Mouse (Mus musculus): ENCODE measurements at regions not wholly inside any gene's neighbourhood (a gene's known extent, or its start where the extent isn't known, plus 50 kb on each side); places are given as distances from the start of the nearest gene placed in this dataset.
A peak's percentile ranks its signal among the peaks of the same experiment; 100 is the strongest.

DNA sequence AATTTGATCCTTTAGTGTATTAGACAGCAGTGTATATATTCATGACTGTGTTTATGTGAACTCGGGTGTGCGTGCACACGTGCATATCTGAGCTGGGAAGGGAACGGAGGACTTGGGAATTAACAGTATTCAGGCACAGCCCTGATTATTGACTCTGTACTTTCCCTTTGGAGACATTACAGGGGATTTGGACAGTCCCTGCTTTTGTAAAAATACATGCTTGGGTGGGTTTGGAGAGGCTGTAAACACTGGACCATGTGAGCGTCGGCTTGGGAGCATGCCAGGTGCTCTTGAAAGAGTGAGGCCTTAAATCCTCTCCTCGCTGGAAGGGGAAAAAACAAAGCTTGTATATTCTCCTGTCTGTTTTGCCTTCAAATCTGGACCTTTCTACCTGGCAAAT lies 167.2 kb upstream of the Maf start:
- peak; percentile 28 for DNase-seq
- H3K27ac ChIP-seq, result no peak overlapping the region
- intact Hi-C loops (cut with DNase I), result no loop called here
- H3K4me3 ChIP-seq, result no peak overlapping the region
- no peak for TF ChIP-seq CTCF (IDR thresholded peaks at IDR 0.05)

DNA sequence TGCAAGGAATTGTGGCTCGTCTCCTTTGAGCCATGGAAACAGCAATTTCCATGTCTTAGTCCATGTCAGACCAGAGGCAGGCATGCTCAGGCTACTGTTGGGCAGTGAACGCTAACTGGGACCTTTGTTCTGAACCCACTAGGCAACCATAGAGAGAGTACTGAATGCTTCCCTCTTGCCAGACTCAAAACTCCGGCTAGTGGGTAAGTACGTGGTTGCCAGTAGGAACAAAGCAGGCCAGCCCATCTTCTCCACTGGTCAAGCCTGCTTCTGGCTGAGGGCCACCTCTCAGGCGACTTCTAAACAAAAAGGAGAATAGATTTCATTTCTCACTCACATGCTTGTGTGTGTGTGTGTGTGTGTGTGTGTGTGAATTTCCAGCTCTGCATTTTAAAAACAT lies 163.8 kb upstream of the Maf start:
- H3K4me3 ChIP-seq, result no peak overlapping the region
- TF ChIP-seq CTCF (IDR thresholded peaks at IDR 0.05), result no peak
- H3K27ac ChIP-seq, result no peak overlapping the region
- intact Hi-C loops (cut with DNase I), result no loop called here
- DNase-seq, result no peak

DNA sequence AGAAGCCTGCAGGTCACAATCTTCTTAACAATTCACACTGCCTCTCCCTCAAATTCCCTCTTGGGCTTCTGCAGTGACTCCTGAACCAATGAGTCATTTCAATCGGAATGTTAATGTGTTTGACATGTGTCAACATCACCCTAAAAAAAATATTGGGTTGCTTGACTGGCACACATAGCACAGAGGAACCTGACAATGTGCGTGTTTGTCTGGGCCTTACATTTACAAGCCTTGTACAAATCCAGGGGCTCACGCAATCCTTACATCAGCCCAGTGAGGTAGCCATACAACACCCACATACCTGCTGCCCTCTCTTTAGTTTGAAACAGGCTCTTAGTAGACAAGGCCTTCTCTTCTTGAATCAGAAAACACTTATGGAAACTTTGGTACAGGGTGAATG lies 153.8 kb upstream of the Maf start:
- no peak for TF ChIP-seq CTCF (IDR thresholded peaks at IDR 0.05)
- Histone ChIP-seq H3K4me3 (no peak overlapping the region), H3K27ac (no peak overlapping the region)
- intact Hi-C loops (cut with DNase I), result no loop called here
- DNase-seq, result no peak

DNA sequence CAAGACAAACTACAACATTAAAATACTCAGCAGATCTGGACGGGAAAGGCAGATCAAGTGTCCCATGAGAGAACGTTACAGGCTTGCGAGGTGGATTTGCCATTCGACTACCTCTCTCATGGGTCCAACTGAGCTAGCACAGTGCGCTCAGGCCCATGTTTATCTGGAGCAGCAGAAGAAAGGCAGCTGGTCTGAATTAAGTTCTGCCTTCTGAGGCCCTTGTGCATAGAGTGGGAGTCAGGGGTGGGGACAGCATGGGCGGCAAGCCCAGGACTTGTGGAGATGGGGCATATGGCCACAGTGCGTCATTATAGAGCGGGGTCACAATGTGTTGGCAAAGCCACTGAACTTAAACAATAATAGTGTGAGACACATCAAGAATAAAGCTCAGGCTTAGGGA lies 151.8 kb upstream of the Maf start:
- no peak for TF ChIP-seq CTCF (IDR thresholded peaks at IDR 0.05)

DNA sequence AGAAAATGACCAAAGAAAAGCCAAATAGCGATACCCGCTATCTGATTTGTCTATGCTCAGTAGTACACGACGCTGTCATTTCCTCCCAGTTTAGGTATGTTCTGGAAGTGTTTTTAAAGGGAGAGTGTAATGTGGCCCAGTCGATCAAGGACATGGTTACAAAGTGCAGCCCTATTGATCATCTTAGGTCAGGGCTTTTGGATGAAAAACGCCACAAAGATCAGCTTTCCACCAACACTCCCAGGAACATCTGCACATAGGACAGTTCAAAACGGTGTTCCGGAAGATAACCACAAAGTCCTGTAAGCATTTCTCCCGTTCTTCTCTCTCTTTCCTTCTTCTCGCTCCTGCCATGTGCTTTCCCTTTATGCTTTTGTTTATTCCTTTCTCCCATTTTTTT lies 149.2 kb upstream of the Maf start:
- intact Hi-C loops (cut with DNase I), result no loop called here
- no peak for DNase-seq
- Histone ChIP-seq H3K4me3 (no peak overlapping the region), H3K27ac (no peak overlapping the region)
- no peak for TF ChIP-seq CTCF (IDR thresholded peaks at IDR 0.05)

More for the DNA sequence above, 151.8 kb upstream of the Maf start:
- DNase-seq, result peak; percentile 32
- Histone ChIP-seq H3K4me3 (no peak overlapping the region), H3K27ac (no peak overlapping the region)
- intact Hi-C loops (cut with DNase I), result no loop called here

DNA sequence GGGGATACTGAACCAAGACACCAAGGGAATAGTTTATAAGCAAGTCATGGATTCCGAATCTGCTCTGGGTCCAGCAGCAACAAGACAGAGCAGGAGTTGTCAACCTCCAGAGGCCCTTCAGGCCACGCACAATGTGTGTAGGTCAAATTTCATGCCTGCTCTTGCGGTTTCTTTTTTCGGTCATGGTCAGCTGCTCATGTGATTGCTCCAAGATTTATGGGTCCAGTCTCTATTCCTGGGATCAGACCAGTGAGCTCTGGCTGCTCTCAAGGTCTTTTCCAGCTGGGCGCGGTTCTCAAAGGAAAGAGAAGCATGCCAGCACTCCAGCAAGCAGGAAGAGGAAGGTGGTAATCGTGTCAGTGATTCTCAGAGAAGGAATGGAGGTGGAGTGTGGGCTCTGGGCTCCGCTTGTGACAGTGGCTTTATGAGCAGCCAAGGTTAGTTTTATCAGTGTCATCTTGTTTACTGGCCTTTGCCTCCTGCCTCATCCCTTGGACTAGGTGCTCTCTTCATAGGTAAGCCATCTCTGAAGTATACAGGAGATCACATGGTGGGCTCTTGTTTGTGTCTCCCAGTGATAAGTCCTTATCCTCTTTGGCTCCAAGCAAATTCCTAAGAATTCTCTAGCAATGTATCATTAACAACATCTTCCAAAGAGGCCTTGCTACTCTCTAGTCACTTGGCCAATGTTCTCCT lies 148.5 kb upstream of the Maf start:
- intact Hi-C loops (cut with DNase I), result no loop called here
- Histone ChIP-seq H3K27ac (peak overlapping the region; percentile 55), H3K4me3 (no peak overlapping the region)
- no peak for TF ChIP-seq CTCF (IDR thresholded peaks at IDR 0.05)
- peak; percentile 53 for DNase-seq

DNA sequence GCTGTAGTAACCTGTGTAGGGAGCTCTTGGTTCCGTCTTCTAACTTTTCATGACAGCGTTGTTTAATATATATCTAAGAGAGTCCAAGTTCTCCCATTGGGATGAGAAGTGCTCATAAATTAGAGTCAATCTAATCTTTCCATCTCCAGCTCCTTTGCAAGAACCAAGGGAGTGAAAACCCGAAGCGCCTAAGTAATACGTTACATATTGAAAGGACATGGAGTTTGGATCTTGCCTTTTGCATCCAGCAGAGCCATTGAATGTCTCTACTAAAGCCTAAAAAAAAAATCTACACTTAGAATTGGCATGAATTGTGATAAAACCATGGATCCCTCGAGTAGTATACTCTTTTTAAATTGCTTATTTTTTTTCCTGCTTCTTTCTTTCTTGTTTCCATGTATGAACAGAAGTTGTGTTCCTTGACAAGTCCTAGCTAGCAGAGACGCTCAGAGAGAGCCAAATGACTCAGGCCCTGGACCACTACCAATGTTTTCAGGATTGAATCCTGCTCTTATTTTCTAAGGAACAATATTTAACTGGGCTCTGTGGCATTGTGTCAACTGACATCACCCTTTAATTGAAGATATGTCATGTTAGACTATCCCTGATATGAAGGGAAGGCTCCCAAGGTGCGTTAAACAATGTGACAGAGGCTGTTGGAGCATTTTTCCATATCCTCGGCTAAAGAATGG lies 146.8 kb upstream of the Maf start:
- no peak overlapping the region for H3K27ac ChIP-seq
- no peak overlapping the region for H3K4me3 ChIP-seq
- DNase-seq, result peak; percentile 74
- intact Hi-C loops (cut with DNase I), result no loop called here
- no peak for TF ChIP-seq CTCF (IDR thresholded peaks at IDR 0.05)

DNA sequence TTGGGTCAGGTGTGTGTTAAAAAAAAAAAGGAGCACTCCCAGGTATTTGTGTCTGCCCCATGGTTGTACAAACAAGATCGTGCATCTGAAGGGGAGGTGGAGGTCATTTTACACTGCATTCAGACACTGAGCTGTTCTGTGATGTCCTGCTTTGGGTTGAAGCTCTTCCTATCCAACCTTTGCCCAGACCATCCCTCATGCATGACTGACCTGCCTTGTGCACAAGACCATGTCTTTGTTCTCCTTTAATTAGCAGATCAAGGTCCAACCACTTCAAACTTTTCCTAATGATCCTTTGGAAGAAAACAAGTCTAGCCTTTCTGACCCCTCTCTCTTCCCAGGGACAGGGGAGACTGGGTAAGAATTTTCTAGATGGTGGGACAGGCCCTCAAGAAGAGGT lies 143.0 kb upstream of the Maf start:
- no peak for TF ChIP-seq CTCF (IDR thresholded peaks at IDR 0.05)
- H3K27ac ChIP-seq, result no peak overlapping the region
- intact Hi-C loops (cut with DNase I), result no loop called here
- no peak for DNase-seq
- no peak overlapping the region for H3K4me3 ChIP-seq

DNA sequence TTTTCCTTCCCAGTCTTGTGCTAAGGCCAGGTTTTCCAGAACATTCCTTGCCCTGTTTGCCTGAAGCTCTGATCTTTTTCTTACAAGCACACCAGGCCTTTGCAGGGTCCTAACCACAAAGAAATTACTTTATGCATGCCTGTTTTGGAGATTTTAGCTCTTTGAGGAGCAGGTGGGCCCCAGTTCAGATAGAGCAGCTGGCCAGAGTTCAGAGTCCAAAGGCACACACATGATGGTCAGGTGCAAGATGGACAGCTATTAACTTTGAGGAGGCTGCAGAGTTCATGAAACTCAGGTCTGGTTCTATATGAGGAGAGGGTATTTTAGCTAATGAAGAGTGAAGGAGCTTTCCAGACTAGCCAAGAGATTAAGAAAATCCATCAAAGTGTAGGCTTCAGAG lies 125.8 kb upstream of the Maf start:
- DNase-seq, result no peak
- Histone ChIP-seq H3K27ac (no peak overlapping the region), H3K4me3 (no peak overlapping the region)
- intact Hi-C loops (cut with DNase I), result no loop called here
- no peak for TF ChIP-seq CTCF (IDR thresholded peaks at IDR 0.05)

DNA sequence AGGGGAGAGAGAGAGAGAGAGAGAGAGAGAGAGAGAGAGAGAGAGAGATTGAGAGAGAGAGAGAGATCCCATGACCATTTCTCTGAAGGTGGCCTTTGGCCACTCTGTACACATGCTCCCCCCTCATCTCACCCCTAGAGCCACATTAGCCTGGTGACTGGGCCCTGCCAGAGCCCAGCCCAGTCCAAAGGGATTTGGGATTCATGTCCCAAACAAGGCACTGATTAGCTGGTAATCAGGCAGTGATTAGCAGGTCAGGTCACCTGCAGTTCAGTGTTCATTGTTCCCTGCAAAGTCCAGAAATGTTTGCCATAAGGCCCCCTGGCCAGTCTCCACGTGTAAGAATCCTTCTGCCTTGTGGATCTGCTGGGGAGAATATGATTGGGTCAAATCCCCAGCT lies 124.1 kb upstream of the Maf start:
- no peak for TF ChIP-seq CTCF (IDR thresholded peaks at IDR 0.05)
- no peak overlapping the region for H3K27ac ChIP-seq
- no peak for DNase-seq
- intact Hi-C loops (cut with DNase I), result no loop called here
- no peak overlapping the region for H3K4me3 ChIP-seq

DNA sequence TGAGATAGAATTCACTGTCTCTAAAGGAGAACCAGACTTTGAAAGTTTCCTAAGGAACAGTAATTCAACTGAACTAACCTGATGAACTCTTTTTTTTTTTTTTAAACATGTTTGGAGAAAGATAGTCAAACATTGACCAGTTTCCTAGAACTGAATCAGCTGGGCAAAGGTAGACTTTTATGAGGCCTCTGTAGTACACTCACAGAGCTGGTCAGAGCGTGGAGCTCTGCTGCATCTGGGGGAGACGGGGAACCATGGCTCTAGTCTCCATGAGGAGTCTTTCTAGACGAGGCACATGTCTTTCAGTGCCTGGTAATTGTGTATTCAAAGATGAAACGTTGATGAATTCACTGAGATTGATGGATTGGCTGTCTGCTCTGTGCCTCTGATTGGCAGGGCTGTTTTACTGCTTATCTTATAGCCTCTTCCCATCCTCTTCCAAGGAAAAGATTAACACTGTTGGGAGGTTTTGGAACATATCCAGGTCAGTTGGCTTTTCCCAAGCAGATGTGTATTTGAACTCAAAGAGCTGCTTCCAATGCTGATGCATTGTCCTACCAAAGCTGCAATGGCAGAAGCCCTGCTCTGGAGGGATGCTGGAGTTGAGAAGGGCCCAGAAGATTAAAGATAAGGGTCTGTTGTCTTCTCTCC lies 122.5 kb upstream of the Maf start:
- H3K27ac ChIP-seq, result no peak overlapping the region
- intact Hi-C loops (cut with DNase I), result no loop called here
- no peak for DNase-seq
- no peak for TF ChIP-seq CTCF (IDR thresholded peaks at IDR 0.05)
- no peak overlapping the region for H3K4me3 ChIP-seq

DNA sequence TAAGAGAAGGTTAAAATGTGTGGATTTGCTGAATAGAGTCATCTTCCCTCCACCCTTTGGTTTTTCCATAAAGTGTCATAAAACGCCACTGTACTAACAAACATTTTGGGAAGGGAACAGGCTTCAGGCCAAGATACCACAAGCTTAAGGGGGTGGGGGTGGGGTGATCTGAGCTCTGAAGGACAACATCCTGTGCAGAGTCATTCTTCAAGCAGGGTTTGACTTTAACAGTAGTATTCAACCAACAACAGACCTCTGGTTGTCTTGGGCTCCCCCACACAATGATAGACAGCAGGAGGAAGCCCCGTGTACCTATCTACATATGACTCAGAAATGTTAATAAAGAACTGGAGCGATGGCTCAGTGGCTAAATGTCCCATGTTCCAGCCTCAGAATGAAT lies 118.9 kb upstream of the Maf start:
- DNase-seq, result no peak
- Histone ChIP-seq H3K4me3 (no peak overlapping the region), H3K27ac (no peak overlapping the region)
- TF ChIP-seq CTCF (IDR thresholded peaks at IDR 0.05), result no peak
- intact Hi-C loops (cut with DNase I), result no loop called here

DNA sequence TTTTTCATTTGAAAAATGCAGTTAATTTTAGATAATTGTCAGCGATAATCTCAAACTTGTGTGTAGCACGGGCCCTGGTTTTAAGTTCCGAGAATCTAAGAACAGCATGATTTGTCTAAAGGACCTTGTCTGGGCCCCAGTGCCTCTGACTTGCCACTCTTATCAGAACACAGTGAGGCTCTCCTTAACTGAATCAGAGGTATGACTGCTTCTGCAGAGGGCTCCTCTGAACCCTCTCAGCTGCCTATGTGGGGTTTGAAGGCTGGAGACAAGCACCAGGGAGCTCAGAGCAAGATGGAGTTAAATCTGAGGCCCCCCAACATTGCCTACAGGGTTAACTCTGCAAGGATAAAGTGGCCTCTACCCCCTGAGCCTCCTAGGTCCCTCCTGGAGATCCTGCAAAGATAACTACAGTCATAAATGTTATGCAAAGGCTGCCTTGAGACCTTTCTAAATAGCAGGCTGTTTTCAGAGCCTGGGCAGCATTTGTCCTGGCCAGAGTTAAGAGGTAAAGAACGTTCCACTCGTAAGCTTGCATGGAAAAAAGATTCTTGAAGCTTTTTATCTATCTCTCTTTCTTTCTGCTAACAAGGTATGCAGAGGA lies 118.4 kb upstream of the Maf start:
- intact Hi-C loops (cut with DNase I), result no loop called here
- DNase-seq, result no peak
- TF ChIP-seq CTCF (IDR thresholded peaks at IDR 0.05), result no peak
- Histone ChIP-seq H3K27ac (no peak overlapping the region), H3K4me3 (no peak overlapping the region)
